Mouse (Mus musculus) embryonic fibroblast, embryonic 13.5 days (primary cell): ENCODE measurements around the gene Tcirg1. TPM values are rescaled to one million over a fixed set of nuclear protein-coding genes. Genes with fewer than 3 reads are reported as not detected.

Experiments used
- H3K27ac ChIP-seq: 2 replicates; pipeline ENCODE4 v1.5.1; 2012; ENCODE audit warnings: low read length, control low read depth, inconsistent platforms; ENCODE audit not compliant: insufficient read depth
- H3K4me1 ChIP-seq: 2 replicates; pipeline ENCODE4 v1.6.1; 2011; ENCODE audit warnings: low read length; ENCODE audit not compliant: control insufficient read depth, insufficient read depth
- H3K4me3 ChIP-seq: 2 replicates; pipeline ENCODE4 v1.5.1; 2011; ENCODE audit warnings: mild to moderate bottlenecking, control low read depth, low read length; ENCODE audit not compliant: insufficient read depth
- CTCF ChIP-seq: IDR thresholded peaks from 2 replicates; pipeline ENCODE4 v1.5.1; 2011; ENCODE audit warnings: mild to moderate bottlenecking, control low read depth, low read length, moderate library complexity, borderline replicate concordance; ENCODE audit not compliant: insufficient read depth
- POLR2A ChIP-seq: IDR thresholded peaks from 2 replicates; pipeline ENCODE4 v1.6.1; 2011; ENCODE audit warnings: low read depth, mild to moderate bottlenecking, control low read depth, low read length, moderate library complexity
- polyA plus RNA-seq: library from polyadenylated mRNA; stranded (reverse); fragments of >200 nt; gene quantifications from 2 replicates; pipeline ENCODE4 v1.2.4, GENCODE M21; 2011; ENCODE audit warnings: low read depth; ENCODE audit not compliant: missing spikeins, insufficient read length

Tcirg1 gene
- polyA plus RNA-seq, 1 experiment = 56.8 TPM

DNA sequence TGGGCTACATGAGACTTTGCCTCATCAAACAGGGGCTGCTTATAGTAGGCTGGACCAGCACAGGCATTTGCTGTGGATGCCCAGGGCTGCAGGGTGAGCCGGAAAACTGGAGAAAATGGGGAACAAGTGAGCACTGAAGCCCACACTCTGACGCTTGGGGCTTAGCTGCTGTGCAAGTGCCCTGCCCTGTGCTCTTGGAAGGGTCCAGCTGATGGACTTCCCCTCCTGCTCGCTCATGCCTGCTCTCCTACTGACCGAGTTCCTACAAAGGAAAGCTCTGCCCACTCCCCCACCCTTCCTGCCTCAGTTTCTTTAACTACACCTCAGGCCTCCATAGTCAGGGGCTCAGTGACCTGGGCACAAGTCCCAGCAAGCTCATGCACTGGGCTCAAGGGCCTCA lies 21.1 kb upstream of the Tcirg1 start:
- no peak overlapping the region for H3K27ac ChIP-seq
- H3K4me1 ChIP-seq = peaks cover 19% of the 10 kb centered on the region
- TF ChIP-seq CTCF (no peak), POLR2A (no peak)
- no peak overlapping the region for H3K4me3 ChIP-seq

DNA sequence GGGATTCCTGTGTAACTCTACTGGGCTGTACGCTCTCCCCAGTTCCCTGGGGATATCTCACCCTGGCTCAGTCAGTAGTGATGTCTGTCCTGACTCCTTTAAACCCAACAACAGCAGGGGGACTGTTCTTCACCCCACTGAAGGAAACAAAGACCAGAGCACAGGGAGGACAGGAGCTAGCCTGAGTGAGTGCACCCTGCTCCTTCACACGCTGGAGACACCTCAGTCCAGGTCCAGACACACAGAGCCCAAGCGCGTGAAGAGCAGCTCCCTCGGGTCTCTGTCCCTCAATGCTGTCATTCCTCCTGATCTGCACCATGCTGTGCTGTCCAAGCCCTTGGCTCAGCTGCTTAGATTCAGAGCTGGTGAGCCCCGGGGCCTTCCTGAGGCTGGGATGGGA lies 19.8 kb upstream of the Tcirg1 start:
- Histone ChIP-seq H3K4me3 (no peak overlapping the region), H3K27ac (peak overlapping the region; percentile 27), H3K4me1 (peaks cover 19% of the 10 kb centered on the region)
- TF ChIP-seq POLR2A = no peak
- TF ChIP-seq CTCF = no peak

DNA sequence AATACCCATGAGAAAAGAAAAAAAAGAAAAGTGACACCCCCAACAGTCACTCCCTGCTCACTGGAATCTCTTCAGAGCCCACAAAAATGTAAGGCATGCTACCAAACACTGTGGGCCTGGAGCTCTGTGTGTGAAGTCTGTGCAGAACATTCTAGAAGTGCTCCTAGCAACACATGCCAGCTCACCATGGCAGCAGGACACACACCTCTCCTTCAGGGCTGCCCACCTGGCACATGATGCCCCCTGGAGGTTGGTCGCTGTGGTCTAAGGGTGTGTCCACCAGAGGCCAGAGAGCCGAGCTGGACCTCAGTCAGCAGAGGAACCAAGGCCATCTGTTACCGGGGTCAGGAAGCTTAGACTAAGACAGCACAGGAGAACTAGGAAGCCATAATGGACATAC lies 19.3 kb upstream of the Tcirg1 start:
- H3K4me3 ChIP-seq = no peak overlapping the region
- TF ChIP-seq POLR2A (0 out of 2 replicates have a peak, but pooled peaks have one; percentile 26), CTCF (peak; percentile 27; the same call in 1 of the 2 replicates)
- peak overlapping the region; percentile 27 for H3K27ac ChIP-seq
- H3K4me1 ChIP-seq = peaks cover 19% of the 10 kb centered on the region

DNA sequence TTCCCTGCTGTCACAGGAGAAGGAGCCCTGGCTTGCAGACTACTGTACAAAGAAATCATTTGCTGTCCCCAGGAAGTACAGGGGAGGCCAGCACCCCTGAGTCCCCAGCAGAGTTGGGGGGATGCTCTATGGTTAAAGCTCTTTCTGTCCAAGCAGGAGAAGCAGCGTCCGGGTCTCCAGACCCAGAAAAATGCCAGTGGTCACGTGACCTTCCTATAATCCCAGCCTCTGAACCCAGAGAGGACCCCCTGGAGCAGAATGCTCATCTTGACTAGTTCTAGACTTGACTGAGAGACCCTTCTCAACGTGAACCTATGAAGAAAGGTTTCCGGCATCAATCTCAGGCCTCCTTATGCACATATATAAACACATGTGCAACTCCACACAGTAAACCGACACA lies 18.9 kb upstream of the Tcirg1 start:
- TF ChIP-seq POLR2A = no peak
- TF ChIP-seq CTCF = no peak
- Histone ChIP-seq H3K27ac (no peak overlapping the region), H3K4me1 (peaks cover 19% of the 10 kb centered on the region), H3K4me3 (no peak overlapping the region)

DNA sequence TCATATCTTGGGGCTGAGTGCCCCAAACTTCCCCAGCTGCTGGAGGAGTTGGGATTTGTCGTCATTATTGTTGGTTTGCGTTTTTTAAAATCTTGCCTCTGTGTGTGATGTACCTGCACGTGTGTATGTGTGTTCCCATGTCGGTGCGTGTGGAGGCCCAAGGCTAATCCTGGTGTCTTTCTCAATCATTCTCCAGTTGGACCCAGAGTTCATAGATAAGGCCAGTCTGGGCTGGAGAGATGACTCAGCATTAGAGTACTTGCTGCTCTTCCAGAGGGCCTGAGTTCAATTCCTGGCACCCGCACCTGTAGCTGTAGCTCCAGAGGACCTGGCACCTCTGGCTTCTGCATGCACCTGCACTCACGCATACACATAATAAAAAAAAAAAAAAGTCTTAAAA lies 17.9 kb upstream of the Tcirg1 start:
- TF ChIP-seq POLR2A (no peak), CTCF (no peak)
- Histone ChIP-seq H3K27ac (no peak overlapping the region), H3K4me1 (peaks cover 14% of the 10 kb centered on the region), H3K4me3 (no peak overlapping the region)

DNA sequence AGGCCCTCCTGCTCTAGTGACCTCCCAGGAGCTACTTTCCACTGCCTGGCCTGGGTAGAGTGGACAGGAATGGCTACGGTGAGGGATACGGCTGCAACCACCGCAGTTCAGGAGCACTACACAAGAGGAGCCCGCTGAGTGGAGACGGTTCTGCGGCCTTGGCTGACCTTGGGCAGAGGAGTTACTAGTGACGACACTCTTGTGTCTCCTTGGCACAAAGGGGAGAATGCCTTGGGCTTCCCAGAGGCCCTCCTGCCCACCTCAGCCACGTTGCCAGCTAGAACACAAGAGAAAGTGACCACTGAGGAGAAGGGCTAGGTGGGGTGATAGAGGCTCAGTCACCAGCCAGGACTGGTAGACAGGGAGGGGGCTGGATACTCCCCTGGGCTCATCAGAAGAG lies 17.3 kb upstream of the Tcirg1 start:
- no peak overlapping the region for H3K27ac ChIP-seq
- no peak overlapping the region for H3K4me3 ChIP-seq
- TF ChIP-seq CTCF = no peak
- TF ChIP-seq POLR2A = no peak
- H3K4me1 ChIP-seq = peaks cover 8% of the 10 kb centered on the region; the same call in 1 of the 2 replicates

DNA sequence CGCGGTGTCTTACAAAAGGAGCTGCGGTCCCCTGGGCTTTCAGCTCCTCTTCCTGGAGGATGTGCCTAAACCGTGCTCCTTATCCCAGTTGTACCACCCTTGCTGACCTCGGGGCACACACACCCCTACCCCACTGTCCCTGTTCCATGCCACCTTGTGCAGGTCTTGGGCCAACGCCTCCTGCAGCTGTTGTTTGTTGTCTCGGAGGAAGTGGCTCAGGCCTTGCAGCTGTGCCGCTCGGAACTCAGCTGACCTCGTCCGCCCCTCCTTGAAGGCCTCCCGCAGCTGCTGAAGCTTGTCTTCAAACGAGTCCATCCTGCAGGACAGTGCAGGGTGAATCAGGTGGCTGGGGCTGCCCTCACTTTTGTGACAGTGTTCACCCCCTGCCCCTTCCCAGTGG lies 16.7 kb upstream of the Tcirg1 start:
- TF ChIP-seq CTCF (no peak), POLR2A (no peak)
- Histone ChIP-seq H3K4me3 (no peak overlapping the region), H3K27ac (no peak overlapping the region), H3K4me1 (peaks cover 7% of the 10 kb centered on the region; the same call in 1 of the 2 replicates)

DNA sequence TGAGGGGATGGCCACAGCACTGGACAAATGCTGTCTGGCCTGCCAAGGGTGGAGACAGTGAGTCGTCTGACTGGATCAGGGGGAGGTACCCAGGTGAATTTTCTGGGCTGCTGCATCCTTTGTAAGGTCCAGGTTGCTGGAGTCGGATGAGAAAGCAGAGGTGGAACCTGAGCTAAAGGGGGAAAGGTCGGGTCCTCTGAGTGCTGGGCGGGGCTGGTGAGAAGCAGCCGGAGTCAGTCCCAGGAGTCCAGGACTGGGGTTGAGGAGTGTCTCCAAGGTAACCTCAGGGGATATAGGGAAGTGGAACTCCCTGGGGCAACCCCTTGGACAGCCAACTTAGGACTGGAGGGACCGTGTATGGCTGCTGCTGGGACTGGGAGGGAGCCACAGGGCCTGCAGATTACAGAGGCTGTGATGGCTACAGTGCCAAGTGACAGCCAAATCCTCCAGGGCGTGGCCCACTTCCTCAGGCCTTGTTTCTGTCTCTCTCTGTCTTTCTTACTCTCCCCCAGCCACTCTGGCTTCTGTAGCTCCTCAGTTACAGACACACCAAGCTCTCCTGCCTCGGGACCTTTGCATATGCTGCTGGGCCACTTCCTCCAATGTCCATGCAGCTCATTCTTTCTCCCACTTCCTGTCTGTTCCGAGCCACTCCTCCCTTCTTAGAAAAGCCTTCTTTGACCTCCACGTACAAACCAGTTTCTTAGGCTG lies 15.9 kb upstream of the Tcirg1 start:
- no peak overlapping the region for H3K27ac ChIP-seq
- no peak overlapping the region for H3K4me3 ChIP-seq
- peaks cover 7% of the 10 kb centered on the region; the same call in 1 of the 2 replicates for H3K4me1 ChIP-seq
- no peak for TF ChIP-seq CTCF
- no peak for TF ChIP-seq POLR2A

DNA sequence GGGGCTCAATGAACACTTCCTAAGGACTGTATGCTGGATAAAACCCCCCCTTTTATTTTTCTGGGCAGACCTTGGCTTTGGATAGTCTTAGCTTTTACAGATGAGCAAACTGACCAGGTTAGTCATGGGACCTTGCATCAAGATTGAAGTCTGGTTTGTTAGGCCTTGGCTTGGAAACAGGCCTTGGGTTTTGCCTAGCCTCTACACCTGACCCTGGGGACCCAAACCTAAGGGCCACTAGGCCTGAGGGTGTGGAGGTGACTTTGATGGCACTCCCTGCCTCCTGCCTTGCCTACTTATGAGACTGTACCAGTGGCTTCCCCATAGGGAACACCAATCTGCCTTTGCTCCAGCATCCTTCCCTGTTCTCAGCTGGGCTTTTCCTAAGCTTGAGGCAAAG lies 13.0 kb upstream of the Tcirg1 start:
- no peaks in the 10 kb centered on the region for H3K4me1 ChIP-seq
- no peak overlapping the region for H3K27ac ChIP-seq
- TF ChIP-seq POLR2A = no peak
- TF ChIP-seq CTCF = no peak
- no peak overlapping the region for H3K4me3 ChIP-seq

DNA sequence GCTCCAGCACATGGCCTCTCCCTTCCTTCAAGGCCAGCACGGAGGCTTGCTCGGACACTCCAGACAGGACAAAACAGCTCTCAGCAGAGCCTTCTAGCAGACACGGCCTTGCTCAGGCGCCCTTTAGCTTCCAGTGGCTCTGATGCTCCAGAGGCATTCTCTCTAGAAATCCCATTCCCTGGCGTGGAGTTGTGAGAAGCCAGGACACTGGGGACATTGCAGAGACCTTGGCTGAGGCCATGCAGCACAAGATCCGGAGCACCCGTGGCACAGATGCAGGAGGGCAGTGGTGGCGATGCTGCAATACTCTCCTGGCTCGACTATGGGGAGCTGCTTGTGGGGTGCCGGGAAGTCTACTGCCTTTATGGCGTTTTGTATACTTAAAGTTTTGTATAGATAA lies 9.8 kb upstream of the Tcirg1 start:
- Histone ChIP-seq H3K27ac (no peak overlapping the region), H3K4me1 (peaks cover under 1% of the 10 kb centered on the region; the same call in 1 of the 2 replicates), H3K4me3 (no peak overlapping the region)
- TF ChIP-seq POLR2A (no peak), CTCF (no peak)
